Comparison of ENCODE assay signal across 7 mouse cellular contexts in the genomic region with DNA sequence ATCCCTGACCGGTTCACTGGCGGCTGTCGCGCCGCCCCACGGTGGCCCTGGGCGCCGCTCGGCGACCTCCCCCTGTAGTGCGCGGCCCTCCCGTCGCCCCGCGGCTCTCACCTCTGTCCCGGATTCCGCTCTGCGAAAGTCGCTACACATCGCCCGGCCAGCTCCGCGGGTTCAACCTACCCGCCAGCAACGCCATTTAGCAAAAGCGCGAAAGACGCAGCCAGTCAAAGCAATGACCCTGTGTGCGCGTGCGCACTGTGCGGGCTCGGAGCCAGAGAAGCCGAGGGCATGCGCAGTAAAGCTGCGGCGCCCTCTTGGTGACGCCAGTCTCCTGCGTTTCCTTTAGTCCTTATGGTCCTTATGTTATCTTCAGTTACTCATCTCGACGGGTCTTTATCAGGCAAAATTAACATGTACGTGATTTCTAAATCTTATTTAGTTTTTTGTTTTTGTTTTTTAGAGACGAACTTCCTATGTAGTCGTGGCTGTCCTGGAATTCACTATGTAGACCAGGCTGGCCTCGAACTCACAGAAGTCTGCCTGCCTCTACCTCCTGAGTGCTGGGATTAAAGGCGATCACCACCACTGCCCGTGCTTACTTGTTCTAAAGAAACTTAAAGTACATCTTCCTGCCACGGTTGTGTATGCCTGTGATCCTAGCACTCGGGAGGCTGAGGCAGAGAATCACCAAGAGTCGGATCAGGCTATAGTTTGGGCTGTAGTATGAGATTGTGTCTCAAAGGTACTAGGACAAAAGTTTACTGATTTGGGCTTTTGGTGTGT. TPM values are rescaled to one million over a fixed set of nuclear protein-coding genes. Genes with fewer than 3 reads are reported as not detected.
DNase-seq lines count a peak whose midpoint lies in the region; ATAC-seq and TF ChIP-seq lines count a peak whose summit lies in the region.

A gene (minus strand): TSS at position 259 of the 783 bp plus-strand sequence.

- intact Hi-C loops in heart, adult 2 months (cut with DNase I), result loop anchor here (5.0 kb wide), 2 partner anchors 178 to 208 kb away; a partner anchor contains a TSS

- TF ChIP-seq CTCF in heart, adult 2 months (IDR thresholded peaks at IDR 0.05), result peak; percentile 38; the same call in 1 of the 2 replicates

- ATAC-seq in embryonic facial prominence, embryonic 12.5 days (ENCODE audit: insufficient number of reproducible peaks, insufficient read depth, low FRiP score, low TSS enrichment), result peak; percentile 90
- ATAC-seq in limb, embryonic 13.5 days (ENCODE audit: low FRiP score, low read depth), result peak; percentile 96
- ATAC-seq in midbrain, embryonic 16.5 days, result peak; percentile 97

- TF ChIP-seq EP300 in heart, adult 2 months (IDR thresholded peaks at IDR 0.05; ENCODE audit: insufficient read depth, low read depth, low read length), result no peak

- H3K79me2 ChIP-seq in heart, adult 2 months (replicated peaks; ENCODE audit: control insufficient read depth, insufficient read depth, low read length), result no peaks in the 10 kb centered on the region

- WGBS in embryonic facial prominence, embryonic 12.5 days, result 8% methylated on average over 51 of the region's 51 CpGs
- 9% methylated on average over 51 of the region's 51 CpGs for WGBS in heart, adult 2 months
- WGBS in limb, embryonic 13.5 days, result 8% methylated on average over 51 of the region's 51 CpGs
- WGBS in midbrain, embryonic 16.5 days, result 7% methylated on average over 51 of the region's 51 CpGs

- no peaks in the 10 kb centered on the region for H3K27me3 ChIP-seq in embryonic facial prominence, embryonic 12.5 days
- H3K27me3 ChIP-seq in heart, adult 2 months (ENCODE audit: control insufficient read depth, insufficient read depth, low read length), result no peaks in the 10 kb centered on the region
- no peaks in the 10 kb centered on the region for H3K27me3 ChIP-seq in limb, embryonic 13.5 days
- H3K27me3 ChIP-seq in midbrain, embryonic 16.5 days (ENCODE audit: control insufficient read depth, insufficient read depth, low read depth, low read length), result no peaks in the 10 kb centered on the region

- peak; percentile 77 for TF ChIP-seq POLR2A in heart, adult 2 months (IDR thresholded peaks at IDR 0.05; ENCODE audit: insufficient read depth, low read depth, low read length)

- H3K36me3 ChIP-seq in embryonic facial prominence, embryonic 12.5 days, result peaks cover 18% of the 10 kb centered on the region
- H3K36me3 ChIP-seq in heart, adult 2 months (ENCODE audit: control insufficient read depth, insufficient read depth, low read length), result no peaks in the 10 kb centered on the region; the same call in 1 of the 2 replicates
- peaks cover 9% of the 10 kb centered on the region for H3K36me3 ChIP-seq in limb, embryonic 13.5 days
- H3K36me3 ChIP-seq in midbrain, embryonic 16.5 days (ENCODE audit: control insufficient read depth, insufficient read depth, low read length), result no peaks in the 10 kb centered on the region

- peak; percentile 96 for DNase-seq in adrenal gland, postnatal 25 days
- peak; percentile 95 to 97 for DNase-seq in heart, adult 2 months
- peak; percentile 93 to 97 for DNase-seq in kidney, adult 8-10 months
- peak; percentile 87 to 94 for DNase-seq in spleen, postnatal 10 days (ENCODE audit: low spot score in 2 of 2)

- H3K4me1 ChIP-seq in embryonic facial prominence, embryonic 12.5 days, result peaks cover 8% of the 10 kb centered on the region
- peaks cover 3% of the 10 kb centered on the region for H3K4me1 ChIP-seq in heart, adult 2 months (ENCODE audit: control insufficient read depth, insufficient read depth, low read length)
- peaks cover 14% of the 10 kb centered on the region for H3K4me1 ChIP-seq in limb, embryonic 13.5 days
- peaks cover 13% of the 10 kb centered on the region for H3K4me1 ChIP-seq in midbrain, embryonic 16.5 days (ENCODE audit: control insufficient read depth, insufficient read depth, low read length)

- H3K4me3 ChIP-seq in embryonic facial prominence, embryonic 12.5 days, result peak within 1 kb of the TSS; percentile 75
- peak within 1 kb of the TSS; percentile 83 for H3K4me3 ChIP-seq in heart, adult 2 months
- H3K4me3 ChIP-seq in limb, embryonic 13.5 days, result peak within 1 kb of the TSS; percentile 70
- peak within 1 kb of the TSS; percentile 78 for H3K4me3 ChIP-seq in midbrain, embryonic 16.5 days (ENCODE audit: low read depth, low read length)

- no peaks in the 10 kb centered on the region for H3K9me3 ChIP-seq in embryonic facial prominence, embryonic 12.5 days
- H3K9me3 ChIP-seq in limb, embryonic 13.5 days, result no peaks in the 10 kb centered on the region
- no peaks in the 10 kb centered on the region for H3K9me3 ChIP-seq in midbrain, embryonic 16.5 days (replicated peaks; ENCODE audit: control insufficient read depth, low read length, poor library complexity, severe bottlenecking)

- H3K4me2 ChIP-seq in embryonic facial prominence, embryonic 12.5 days (replicated peaks), result peak within 1 kb of the TSS; percentile 73
- peak within 1 kb of the TSS; percentile 77 for H3K4me2 ChIP-seq in limb, embryonic 13.5 days (replicated peaks)
- peak within 1 kb of the TSS; percentile 85 for H3K4me2 ChIP-seq in midbrain, embryonic 16.5 days (ENCODE audit: low read length)

- peak within 1 kb of the TSS; percentile 84 for H3K27ac ChIP-seq in embryonic facial prominence, embryonic 12.5 days
- H3K27ac ChIP-seq in heart, adult 2 months, result peak within 1 kb of the TSS; percentile 23
- H3K27ac ChIP-seq in limb, embryonic 13.5 days, result peak within 1 kb of the TSS; percentile 61; the same call in 1 of the 2 replicates
- peak within 1 kb of the TSS; percentile 60; the same call in 1 of the 2 replicates for H3K27ac ChIP-seq in midbrain, embryonic 16.5 days (ENCODE audit: low read length)

- H3K9ac ChIP-seq in embryonic facial prominence, embryonic 12.5 days, result peak within 1 kb of the TSS; percentile 81
- peak within 1 kb of the TSS; percentile 85 for H3K9ac ChIP-seq in heart, adult 2 months (ENCODE audit: low read depth, low read length)
- H3K9ac ChIP-seq in limb, embryonic 13.5 days, result peak within 1 kb of the TSS; percentile 83
- H3K9ac ChIP-seq in midbrain, embryonic 16.5 days (ENCODE audit: low read depth, low read length), result peak within 1 kb of the TSS; percentile 67

RNA-seq across cellular contexts. Expression of the gene that starts here (rescaled TPM):
- total RNA-seq in adrenal gland, postnatal 25 days (2021), result 6.1 and 6.8 TPM in 2 replicates
- polyA plus RNA-seq in embryonic facial prominence, embryonic 12.5 days (2016; fragmentation: Nextera tagmentation; extraction: Ambion mirVana), result 13.2 and 14.1 TPM in 2 replicates
- 1 to 10 TPM; 4.8 to 7.3 TPM for total RNA-seq in heart, adult 2 months (2021)
- 3.0 and 6.6 TPM in 2 replicates for polyA plus RNA-seq in heart, adult 2 months (2012; rRNA removed)
- polyA plus RNA-seq in limb, embryonic 13.5 days (2015; fragmentation: Nextera tagmentation; extraction: Ambion mirVana), result 9.2 and 9.5 TPM in 2 replicates
- 4.4 and 4.5 TPM in 2 replicates for polyA plus RNA-seq in midbrain, embryonic 16.5 days (2015; fragmentation: Nextera tagmentation; extraction: Ambion mirVana)

Comparison
In these comparisons a context has a peak if more than half of its experiments do, and no peak if none do; other contexts are left out.
1. Peak in every context shown above with its lines: DNase-seq, ATAC-seq, H3K4me3 ChIP-seq and H3K27ac ChIP-seq.
2. H3K27ac ChIP-seq: peak in every context shown above with its lines; median percentile 84 in embryonic facial prominence, embryonic 12.5 days; 61 in limb, embryonic 13.5 days; 60 in midbrain, embryonic 16.5 days; 23 in heart, adult 2 months.